Mouse (Mus musculus) forebrain, embryonic 15.5 days (tissue): ENCODE data around the gene Zc3h6. TPM values are rescaled to one million over a fixed set of nuclear protein-coding genes. Genes with fewer than 3 reads are reported as not detected.
"Not testable (repeated sequence)": the region's sequence is repeated elsewhere in the genome, so short reads cannot be mapped to it uniquely, and the experiment has no call there.

ENCODE experiments used
- ATAC-seq: fragments of 200-750 bp; cut with Nextera tagmentation; replicated peaks from 2 replicates; pipeline ENCODE4 v1.8.0; 2017; ENCODE audit warnings: mild to moderate bottlenecking, moderate TSS enrichment, moderate library complexity
- H3K27ac ChIP-seq: fragments of 300-500 bp; sonication (generic); replicated peaks from 2 replicates; pipeline ENCODE4 v1.5.1; 2015; ENCODE audit warnings: mild to moderate bottlenecking, inconsistent platforms
- H3K27me3 ChIP-seq: fragments of 300-500 bp; sonication (generic); 2 replicates; pipeline ENCODE4 v1.6.1; 2015; ENCODE audit warnings: inconsistent platforms
- H3K36me3 ChIP-seq: fragments of 300-500 bp; sonication (generic); 2 replicates; pipeline ENCODE4 v1.6.1; 2015; ENCODE audit warnings: mild to moderate bottlenecking, inconsistent platforms
- H3K4me1 ChIP-seq: fragments of 300-500 bp; sonication (generic); 2 replicates; pipeline ENCODE4 v1.6.1; 2015; ENCODE audit warnings: inconsistent platforms
- H3K4me2 ChIP-seq: fragments of 300-500 bp; sonication (generic); replicated peaks from 2 replicates; pipeline ENCODE4 v1.6.1; 2015; ENCODE audit warnings: mild to moderate bottlenecking, inconsistent platforms
- H3K4me3 ChIP-seq: fragments of 300-500 bp; sonication (generic); 2 replicates; pipeline ENCODE4 v1.5.1; 2015; ENCODE audit warnings: mild to moderate bottlenecking, inconsistent platforms
- H3K9ac ChIP-seq: fragments of 300-500 bp; sonication (generic); replicated peaks from 2 replicates; pipeline ENCODE4 v1.6.1; 2015; ENCODE audit warnings: mild to moderate bottlenecking, inconsistent platforms
- H3K9me3 ChIP-seq: fragments of 300-500 bp; sonication (generic); 2 replicates; pipeline ENCODE4 v1.6.1; 2016; ENCODE audit warnings: inconsistent platforms
- WGBS: fragments of 180-500 bp; shearing (Covaris S2); methylation state at CpG from one replicate; pipeline ENCODE4 v1.1.7; 2015; ENCODE audit warnings: mixed read lengths; 5-methylcytosine and 5-hydroxymethylcytosine counted together
- polyA plus RNA-seq: library from polyadenylated mRNA; unstranded; fragments of >200 nt; fragmentation: Nextera tagmentation; extraction: Ambion mirVana; gene quantifications from 2 replicates; pipeline ENCODE4 v1.2.1, GENCODE M21; 2015

The Zc3h6 gene
- polyA plus RNA-seq, 1 experiment from 2014 or later, result 4.8 TPM

GRCm38 (mm10) chr2:128967661-128968441 lies 649 bp downstream of the Zc3h6 start, which contains the start of gene Gm10762:
Gm10762 (minus strand) TSS chr2:128967725.
- Histone ChIP-seq H3K36me3 (no peaks in the 10 kb centered on the region), H3K9me3 (no peaks in the 10 kb centered on the region), H3K4me1 (peaks cover 11% of the 10 kb centered on the region), H3K27me3 (no peaks in the 10 kb centered on the region), H3K4me3 (peak within 1 kb of the TSS; percentile 90), H3K27ac (peak within 1 kb of the TSS; percentile 100), H3K4me2 (peak within 1 kb of the TSS; percentile 47), H3K9ac (peak within 1 kb of the TSS; percentile 100)
- ATAC-seq, result peak; percentile 68
- WGBS, result under 1% methylated on average over 78 of the region's 80 CpGs

GRCm38 (mm10) chr2:128968475-128969083 lies 1.4 kb downstream of the Zc3h6 start:
- Histone ChIP-seq H3K4me3 (peak overlapping the region; percentile 90), H3K4me1 (peaks cover 11% of the 10 kb centered on the region), H3K9ac (peak overlapping the region; percentile 100), H3K4me2 (peak overlapping the region; percentile 39), H3K27me3 (no peaks in the 10 kb centered on the region), H3K9me3 (no peaks in the 10 kb centered on the region), H3K36me3 (no peaks in the 10 kb centered on the region), H3K27ac (peak overlapping the region; percentile 100)
- ATAC-seq, result no peak

- no peak overlapping the region for H3K4me3 ChIP-seq
- no peak for ATAC-seq
- no peak overlapping the region for H3K27ac ChIP-seq
- no peaks in the 10 kb centered on the region for H3K9me3 ChIP-seq
- no peaks in the 10 kb centered on the region for H3K27me3 ChIP-seq
- H3K4me2 ChIP-seq, result no peak overlapping the region
- no peaks in the 10 kb centered on the region for H3K36me3 ChIP-seq
- no peaks in the 10 kb centered on the region for H3K4me1 ChIP-seq
- H3K9ac ChIP-seq, result no peak overlapping the region
Measured at GRCm38 (mm10) chr2:128972301-128972700, 5.1 kb downstream of the Zc3h6 start.

GRCm38 (mm10) chr2:128975572-128975971 lies 8.4 kb downstream of the Zc3h6 start:
- 72% methylated on average over 4 of the region's 4 CpGs for WGBS
- no peak overlapping the region for H3K9ac ChIP-seq

GRCm38 (mm10) chr2:128984746-128985145 lies 17.5 kb downstream of the Zc3h6 start:
- ATAC-seq, result no peak
- no peak overlapping the region for H3K4me3 ChIP-seq
- no peak overlapping the region for H3K4me2 ChIP-seq
- no peaks in the 10 kb centered on the region for H3K36me3 ChIP-seq
- H3K9ac ChIP-seq, result no peak overlapping the region
- H3K27me3 ChIP-seq, result no peaks in the 10 kb centered on the region
- H3K27ac ChIP-seq, result no peak overlapping the region
- 92% methylated on average over 3 of the region's 3 CpGs for WGBS
- no peaks in the 10 kb centered on the region for H3K4me1 ChIP-seq
- H3K9me3 ChIP-seq, result no peaks in the 10 kb centered on the region

More at GRCm38 (mm10) chr2:128975572-128975971, 8.4 kb downstream of the Zc3h6 start:
- H3K4me3 ChIP-seq, result no peak overlapping the region
- no peaks in the 10 kb centered on the region for H3K4me1 ChIP-seq
- H3K27me3 ChIP-seq, result no peaks in the 10 kb centered on the region
- no peak for ATAC-seq
- H3K27ac ChIP-seq, result no peak overlapping the region
- no peak overlapping the region for H3K4me2 ChIP-seq
- H3K36me3 ChIP-seq, result no peaks in the 10 kb centered on the region
- no peaks in the 10 kb centered on the region for H3K9me3 ChIP-seq

- no peak for ATAC-seq
- no peaks in the 10 kb centered on the region for H3K36me3 ChIP-seq
- no peak overlapping the region for H3K4me3 ChIP-seq
- H3K9me3 ChIP-seq, result no peaks in the 10 kb centered on the region
- H3K9ac ChIP-seq, result no peak overlapping the region
- H3K4me2 ChIP-seq, result no peak overlapping the region
- no peaks in the 10 kb centered on the region for H3K4me1 ChIP-seq
- H3K27ac ChIP-seq, result no peak overlapping the region
- H3K27me3 ChIP-seq, result no peaks in the 10 kb centered on the region
Measured at GRCm38 (mm10) chr2:129004872-129005271, 37.7 kb downstream of the Zc3h6 start.

GRCm38 (mm10) chr2:129006194-129006749 lies 39.1 kb downstream of the Zc3h6 start:
- 72% methylated on average over 4 of the region's 4 CpGs for WGBS
- no peak overlapping the region for H3K27ac ChIP-seq

GRCm38 (mm10) chr2:129008867-129009266 lies 41.7 kb downstream of the Zc3h6 start:
- H3K9me3 ChIP-seq, ATAC-seq, H3K9ac ChIP-seq, H3K4me1 ChIP-seq, H3K4me2 ChIP-seq, H3K27me3 ChIP-seq, H3K36me3 ChIP-seq, H3K27ac ChIP-seq, H3K4me3 ChIP-seq: not testable (repeated sequence)
- WGBS, result 76% methylated on average over 2 of the region's 2 CpGs

More at GRCm38 (mm10) chr2:129006194-129006749, 39.1 kb downstream of the Zc3h6 start:
- Histone ChIP-seq H3K9ac (no peak overlapping the region), H3K27me3 (no peaks in the 10 kb centered on the region), H3K36me3 (no peaks in the 10 kb centered on the region), H3K9me3 (no peaks in the 10 kb centered on the region), H3K4me1 (no peaks in the 10 kb centered on the region), H3K4me2 (no peak overlapping the region), H3K4me3 (no peak overlapping the region)
- no peak for ATAC-seq

GRCm38 (mm10) chr2:129020106-129020505 lies 52.9 kb downstream of the Zc3h6 start:
- Histone ChIP-seq H3K4me1 (no peaks in the 10 kb centered on the region), H3K9ac (no peak overlapping the region)
- 94% methylated on average over 2 of the region's 2 CpGs for WGBS

GRCm38 (mm10) chr2:129024820-129025219 lies 57.6 kb downstream of the Zc3h6 start:
- Histone ChIP-seq H3K9me3 (no peaks in the 10 kb centered on the region), H3K27ac (no peak overlapping the region), H3K4me3 (no peak overlapping the region), H3K9ac (no peak overlapping the region), H3K36me3 (no peaks in the 10 kb centered on the region), H3K27me3 (no peaks in the 10 kb centered on the region), H3K4me2 (no peak overlapping the region), H3K4me1 (no peaks in the 10 kb centered on the region)
- WGBS, result 81% methylated on average over 9 of the region's 9 CpGs
- no peak for ATAC-seq

More at GRCm38 (mm10) chr2:129020106-129020505, 52.9 kb downstream of the Zc3h6 start:
- no peaks in the 10 kb centered on the region for H3K9me3 ChIP-seq
- no peak overlapping the region for H3K4me2 ChIP-seq
- no peak overlapping the region for H3K27ac ChIP-seq
- no peak overlapping the region for H3K4me3 ChIP-seq
- H3K27me3 ChIP-seq, result no peaks in the 10 kb centered on the region
- H3K36me3 ChIP-seq, result peaks cover 14% of the 10 kb centered on the region
- ATAC-seq, result no peak

GRCm38 (mm10) chr2:129035381-129035780 lies 68.2 kb downstream of the Zc3h6 start:
- Histone ChIP-seq H3K9ac (no peak overlapping the region), H3K36me3 (no peaks in the 10 kb centered on the region), H3K27ac (no peak overlapping the region), H3K4me2 (no peak overlapping the region), H3K4me1 (peaks cover 9% of the 10 kb centered on the region), H3K9me3 (no peaks in the 10 kb centered on the region), H3K27me3 (peaks cover 12% of the 10 kb centered on the region; the same call in 1 of the 2 replicates), H3K4me3 (no peak overlapping the region)
- no peak for ATAC-seq
- WGBS, result 81% methylated on average over 5 of the region's 5 CpGs

- Histone ChIP-seq H3K4me1 (peaks cover 9% of the 10 kb centered on the region), H3K36me3 (no peaks in the 10 kb centered on the region), H3K4me2 (peak overlapping the region; percentile 93), H3K27me3 (peaks cover 12% of the 10 kb centered on the region; the same call in 1 of the 2 replicates), H3K27ac (no peak overlapping the region), H3K4me3 (peak overlapping the region; percentile 44), H3K9me3 (no peaks in the 10 kb centered on the region), H3K9ac (peak overlapping the region; percentile 46)
- ATAC-seq, result 0 out of 2 replicates have a peak, but pooled peaks have one; percentile 6
- 28% methylated on average over 15 of the region's 15 CpGs for WGBS
Measured at GRCm38 (mm10) chr2:129038426-129038936, 71.3 kb downstream of the Zc3h6 start.
